ENCODE assay signal across 17 mouse cellular contexts in genomic region chr8:37347149-37347548, GRCm38 (mm10).
"Had no signal": no experiment of that assay in that cellular context is flagged by ENCODE, and none has a peak within 500 bp of the region (broad histone marks: within the 10 kb centered on the region; RNA-seq: fewer than 3 reads in every experiment).

No protein-coding gene starts in this region.

- H3K9ac ChIP-seq: lung, embryonic 15.5 days; midbrain, embryonic 13.5 days; midbrain, embryonic 15.5 days; neural tube, embryonic 12.5 days; stomach, embryonic 15.5 days had no signal

- H3K36me3 ChIP-seq: lung, embryonic 15.5 days; midbrain, embryonic 13.5 days; midbrain, embryonic 15.5 days; neural tube, embryonic 12.5 days; stomach, embryonic 15.5 days had no signal

- DNase-seq: lung, adult 2 months; lung, postnatal 14 days; lung, postnatal 36 days; right cerebral cortex, postnatal 14 days; thymus, adult 2 months; thymus, postnatal 25 days; thymus, postnatal 4 days had no signal

- H3K27me3 ChIP-seq: lung, embryonic 15.5 days; megakaryocyte, embryonic 14.5 days; midbrain, embryonic 13.5 days; midbrain, embryonic 15.5 days; neural tube, embryonic 12.5 days; stomach, embryonic 15.5 days had no signal

- H3K9me3 ChIP-seq: lung, embryonic 15.5 days; megakaryocyte, embryonic 14.5 days; midbrain, embryonic 13.5 days; midbrain, embryonic 15.5 days; neural tube, embryonic 12.5 days; stomach, embryonic 15.5 days had no signal

- H3K27ac ChIP-seq: lung, embryonic 15.5 days; macrophage; midbrain, embryonic 13.5 days; midbrain, embryonic 15.5 days; neural tube, embryonic 12.5 days; stomach, embryonic 15.5 days; stomach, postnatal 0 days had no signal

- H3K4me1 ChIP-seq: lung, embryonic 15.5 days; megakaryocyte, embryonic 14.5 days; midbrain, embryonic 13.5 days; midbrain, embryonic 15.5 days; neural tube, embryonic 12.5 days; stomach, embryonic 15.5 days had no signal

- ATAC-seq: lung, postnatal 0 days; midbrain, embryonic 13.5 days; midbrain, embryonic 15.5 days had no signal

- H3K4me3 ChIP-seq: lung, embryonic 15.5 days; megakaryocyte, embryonic 14.5 days; midbrain, embryonic 13.5 days; midbrain, embryonic 15.5 days; neural tube, embryonic 12.5 days; stomach, embryonic 15.5 days had no signal

- H3K4me2 ChIP-seq: lung, embryonic 15.5 days; midbrain, embryonic 11.5 days; midbrain, embryonic 13.5 days; midbrain, embryonic 15.5 days; neural tube, embryonic 12.5 days; stomach, embryonic 15.5 days had no signal
